Comparison of ENCODE assay signal across 22 mouse cellular contexts in genomic region chr7:31106166-31106565, GRCm38 (mm10). TPM values are rescaled to one million over a fixed set of nuclear protein-coding genes. Genes with fewer than 3 reads are reported as not detected.
"Had no signal": no experiment of that assay in that cellular context is flagged by ENCODE, and none has a peak within 500 bp of the region (broad histone marks: within the 10 kb centered on the region; RNA-seq: fewer than 3 reads in every experiment).

No protein-coding gene starts in this region.

- DNase-seq: kidney, adult 18-20 months; layer of hippocampus, adult 9-11 months; liver; lung, adult 18-20 months; lung, postnatal 36 days; right cerebral cortex, postnatal 4 days; thymus, adult 18-20 months had no signal

- H3K4me3 ChIP-seq: layer of hippocampus, adult 2 months; limb, embryonic 10.5 days; limb, embryonic 13.5 days; liver, embryonic 12.5 days; liver, embryonic 15.5 days; lung, embryonic 15.5 days; megakaryocyte, embryonic 14.5 days; midbrain, embryonic 10.5 days; midbrain, embryonic 13.5 days; myocyte had no signal

- H3K27me3 ChIP-seq: liver, embryonic 15.5 days; lung, embryonic 15.5 days; midbrain, embryonic 13.5 days had no signal

- H3K4me1 ChIP-seq: limb, embryonic 13.5 days; midbrain, embryonic 13.5 days had no signal

- H3K36me3 ChIP-seq: limb, embryonic 10.5 days; limb, embryonic 13.5 days; liver, embryonic 12.5 days; liver, embryonic 15.5 days; lung, embryonic 15.5 days; midbrain, embryonic 10.5 days; midbrain, embryonic 13.5 days had no signal

- H3K27ac ChIP-seq: limb, embryonic 10.5 days; limb, embryonic 13.5 days; liver, embryonic 12.5 days; liver, embryonic 15.5 days; lung, embryonic 15.5 days; midbrain, embryonic 10.5 days; midbrain, embryonic 13.5 days had no signal

RNA-seq across cellular contexts. Expression of gene Hpn, which starts 8.9 kb away (rescaled TPM):
- polyA plus RNA-seq: myocyte had no signal

RNA-seq across cellular contexts. Expression of gene Fxyd3, which starts 29.7 kb away (rescaled TPM):
- total RNA-seq: layer of hippocampus, postnatal 25 days; left cerebral cortex, postnatal 25 days; monocyte, adult 5-6 weeks had no signal
- polyA plus RNA-seq: midbrain, embryonic 16.5 days; neural tube, embryonic 14.5 days had no signal

RNA-seq across cellular contexts. Expression of gene Lgi4, which starts 47.0 kb away (rescaled TPM):
- polyA plus RNA-seq: liver, embryonic 15.5 days; myocyte; neural tube, embryonic 14.5 days had no signal

RNA-seq across cellular contexts. Expression of gene Fxyd1, which starts 49.2 kb away (rescaled TPM):
- total RNA-seq: monocyte, adult 5-6 weeks had no signal
